ENCODE assay signal across 9 mouse cellular contexts in the genomic region with DNA sequence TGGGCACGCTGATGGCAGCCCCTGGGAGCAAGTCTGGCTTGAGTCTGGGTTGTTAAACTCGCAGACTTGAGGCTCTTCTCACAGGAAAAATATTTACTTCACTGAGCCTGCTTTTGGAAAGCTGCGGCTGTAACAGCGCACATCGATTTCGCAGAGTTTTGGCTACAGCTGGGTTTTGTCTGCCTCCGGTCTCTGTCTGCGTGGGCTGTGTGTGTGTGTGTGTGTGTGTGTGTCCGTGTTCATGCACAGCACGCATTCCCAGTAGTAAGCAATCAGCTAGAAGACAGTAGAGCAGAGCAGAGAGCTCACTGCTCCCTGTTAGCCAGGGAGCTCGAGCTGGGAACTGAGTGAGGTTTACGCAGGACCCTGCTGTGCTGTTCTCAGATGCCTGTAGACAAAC. TPM values are rescaled to one million over a fixed set of nuclear protein-coding genes. Genes with fewer than 3 reads are reported as not detected.
DNase-seq lines count a peak whose midpoint lies in the region; ATAC-seq and TF ChIP-seq lines count a peak whose summit lies in the region.
"Had no signal": no experiment of that assay in that cellular context is flagged by ENCODE, and none has a peak within 500 bp of the region (broad histone marks: within the 10 kb centered on the region; RNA-seq: fewer than 3 reads in every experiment).

No protein-coding gene starts in this region.

- no peak overlapping the region for H3K27ac ChIP-seq in hindbrain, postnatal 0 days
- no peak overlapping the region for H3K27ac ChIP-seq in hindbrain, embryonic 11.5 days (ENCODE audit: low read depth, low read length)
- H3K27ac ChIP-seq in heart, embryonic 16.5 days (ENCODE audit: low read length) = peak overlapping the region; percentile 71
- H3K27ac ChIP-seq in hindbrain, embryonic 12.5 days = no peak overlapping the region
- H3K27ac ChIP-seq: liver, embryonic 15.5 days had no signal

- 35% methylated on average over 12 of the region's 12 CpGs for WGBS in hindbrain, postnatal 0 days
- 66% methylated on average over 12 of the region's 12 CpGs for WGBS in hindbrain, embryonic 11.5 days
- WGBS in heart, embryonic 16.5 days = 56% methylated on average over 12 of the region's 12 CpGs
- 55% methylated on average over 12 of the region's 12 CpGs for WGBS in hindbrain, embryonic 12.5 days

- TF ChIP-seq CTCF in hindbrain, postnatal 0 days (IDR thresholded peaks at IDR 0.05; ENCODE audit: low read depth) = no peak

- H3K4me3 ChIP-seq in hindbrain, postnatal 0 days (ENCODE audit: low read length) = no peak overlapping the region
- no peak overlapping the region for H3K4me3 ChIP-seq in hindbrain, embryonic 11.5 days (ENCODE audit: low read depth, low read length)
- H3K4me3 ChIP-seq in heart, embryonic 16.5 days (ENCODE audit: low read length) = no peak overlapping the region
- no peak overlapping the region for H3K4me3 ChIP-seq in hindbrain, embryonic 12.5 days
- H3K4me3 ChIP-seq: liver, embryonic 15.5 days had no signal

- 0 out of 2 replicates have a peak, but pooled peaks cover 5% of the 10 kb centered on the region for H3K9me3 ChIP-seq in hindbrain, postnatal 0 days (ENCODE audit: low read length)
- no peaks in the 10 kb centered on the region for H3K9me3 ChIP-seq in hindbrain, embryonic 11.5 days (ENCODE audit: control insufficient read depth, low read length)
- H3K9me3 ChIP-seq in heart, embryonic 16.5 days (replicated peaks; ENCODE audit: control insufficient read depth, low read length) = peaks cover 7% of the 10 kb centered on the region
- peaks cover 6% of the 10 kb centered on the region; the same call in 1 of the 2 replicates for H3K9me3 ChIP-seq in hindbrain, embryonic 12.5 days (replicated peaks)
- H3K9me3 ChIP-seq: liver, embryonic 15.5 days had no signal

- H3K27me3 ChIP-seq in hindbrain, postnatal 0 days (ENCODE audit: insufficient read depth, low read length) = no peaks in the 10 kb centered on the region
- H3K27me3 ChIP-seq in hindbrain, embryonic 11.5 days (ENCODE audit: control insufficient read depth, insufficient read depth, low read length) = no peaks in the 10 kb centered on the region
- no peaks in the 10 kb centered on the region for H3K27me3 ChIP-seq in heart, embryonic 16.5 days (ENCODE audit: control insufficient read depth, insufficient read depth, low read length)
- no peaks in the 10 kb centered on the region for H3K27me3 ChIP-seq in hindbrain, embryonic 12.5 days
- H3K27me3 ChIP-seq: liver, embryonic 15.5 days had no signal

- no peaks in the 10 kb centered on the region for H3K4me1 ChIP-seq in hindbrain, postnatal 0 days (ENCODE audit: insufficient read depth, low read length)
- no peaks in the 10 kb centered on the region for H3K4me1 ChIP-seq in hindbrain, embryonic 11.5 days (replicated peaks; ENCODE audit: control insufficient read depth, insufficient read depth, low read length)
- H3K4me1 ChIP-seq in heart, embryonic 16.5 days (ENCODE audit: control insufficient read depth, insufficient read depth, low read length) = peaks cover 4% of the 10 kb centered on the region; the same call in 1 of the 2 replicates
- no peaks in the 10 kb centered on the region for H3K4me1 ChIP-seq in hindbrain, embryonic 12.5 days
- H3K4me1 ChIP-seq: liver, embryonic 15.5 days had no signal

- no peak overlapping the region for H3K9ac ChIP-seq in hindbrain, postnatal 0 days (replicated peaks; ENCODE audit: low read length)
- H3K9ac ChIP-seq in hindbrain, embryonic 11.5 days (ENCODE audit: low read depth, low read length) = no peak overlapping the region
- H3K9ac ChIP-seq in heart, embryonic 16.5 days (ENCODE audit: low read length) = no peak overlapping the region
- no peak overlapping the region for H3K9ac ChIP-seq in hindbrain, embryonic 12.5 days
- H3K9ac ChIP-seq: liver, embryonic 15.5 days had no signal

- ATAC-seq in hindbrain, postnatal 0 days = no peak
- ATAC-seq in hindbrain, embryonic 11.5 days (ENCODE audit: low FRiP score) = no peak
- peak; percentile 49; the same call in 1 of the 2 replicates for ATAC-seq in heart, embryonic 16.5 days (replicated peaks; ENCODE audit: extremely low read depth, insufficient read depth, low FRiP score)
- ATAC-seq in hindbrain, embryonic 12.5 days (ENCODE audit: low FRiP score) = no peak

- peak; percentile 37 for DNase-seq in hindbrain, postnatal 0 days (ENCODE audit: low spot score)
- no peak for DNase-seq in hindbrain, embryonic 11.5 days (ENCODE audit: low spot score)
- peak; percentile 80 for DNase-seq in layer of hippocampus, adult 9-11 months
- DNase-seq in right cerebral cortex, adult 2 months (ENCODE audit: low spot score in 2 of 2) = peak; percentile 80 to 87
- DNase-seq in retina, embryonic 14.5 days (ENCODE audit: low spot score) = no peak
- DNase-seq in adipocyte (ENCODE audit: low spot score) = no peak

- no peaks in the 10 kb centered on the region for H3K36me3 ChIP-seq in hindbrain, postnatal 0 days (ENCODE audit: insufficient read depth, low read length)
- H3K36me3 ChIP-seq in hindbrain, embryonic 11.5 days (ENCODE audit: control insufficient read depth, insufficient read depth, low read length) = no peaks in the 10 kb centered on the region
- H3K36me3 ChIP-seq in heart, embryonic 16.5 days (ENCODE audit: control insufficient read depth, insufficient read depth) = no peaks in the 10 kb centered on the region
- no peaks in the 10 kb centered on the region for H3K36me3 ChIP-seq in hindbrain, embryonic 12.5 days
- H3K36me3 ChIP-seq: liver, embryonic 15.5 days had no signal

- no peak overlapping the region for H3K4me2 ChIP-seq in hindbrain, postnatal 0 days (ENCODE audit: low read depth, low read length)
- H3K4me2 ChIP-seq in hindbrain, embryonic 11.5 days (replicated peaks; ENCODE audit: low read depth, low read length) = no peak overlapping the region
- no peak overlapping the region for H3K4me2 ChIP-seq in heart, embryonic 16.5 days (ENCODE audit: low read depth, low read length)
- no peak overlapping the region for H3K4me2 ChIP-seq in hindbrain, embryonic 12.5 days (replicated peaks)
- H3K4me2 ChIP-seq: liver, embryonic 15.5 days had no signal

RNA-seq across cellular contexts. Expression of a gene that starts 14.8 kb away (rescaled TPM):
- 0.25 and 1.0 TPM in 2 replicates for total RNA-seq in hindbrain, postnatal 0 days (2014; rRNA removed)
- 0.45 TPM in 2 replicates for polyA plus RNA-seq in hindbrain, postnatal 0 days (2015; fragmentation: Nextera tagmentation; extraction: Ambion mirVana)
- 0.49 and 0.69 TPM in 2 replicates for polyA plus RNA-seq in hindbrain, embryonic 11.5 days (2014; fragmentation: Nextera tagmentation; extraction: Ambion mirVana)
- 0.84 and 0.99 TPM in 2 replicates for polyA plus RNA-seq in heart, embryonic 16.5 days (2015; fragmentation: Nextera tagmentation; extraction: Ambion mirVana)
- polyA plus RNA-seq in hindbrain, embryonic 12.5 days (2016; fragmentation: Nextera tagmentation; extraction: Ambion mirVana) = 1.1 and 1.3 TPM in 2 replicates

RNA-seq across cellular contexts. Expression of a gene that starts 55.6 kb away (rescaled TPM):
- total RNA-seq in hindbrain, postnatal 0 days (2014; rRNA removed) = 5.1 and 7.7 TPM in 2 replicates
- 3.7 and 4.5 TPM in 2 replicates for polyA plus RNA-seq in hindbrain, postnatal 0 days (2015; fragmentation: Nextera tagmentation; extraction: Ambion mirVana)
- polyA plus RNA-seq in hindbrain, embryonic 11.5 days (2014; fragmentation: Nextera tagmentation; extraction: Ambion mirVana) = 7.1 and 7.5 TPM in 2 replicates
- 5.4 and 6.7 TPM in 2 replicates for polyA plus RNA-seq in heart, embryonic 16.5 days (2015; fragmentation: Nextera tagmentation; extraction: Ambion mirVana)
- polyA plus RNA-seq in hindbrain, embryonic 12.5 days (2016; fragmentation: Nextera tagmentation; extraction: Ambion mirVana) = 9.6 and 10.9 TPM in 2 replicates

Comparison
In these comparisons a context has a peak if more than half of its experiments do, and no peak if none do; other contexts are left out.
1. DNase-seq: peak in hindbrain, postnatal 0 days (single experiment), layer of hippocampus, adult 9-11 months (single experiment) and right cerebral cortex, adult 2 months (2 of 2); none in hindbrain, embryonic 11.5 days (single experiment), retina, embryonic 14.5 days (single experiment) and adipocyte (single experiment).